Mouse (Mus musculus): Measurements from ENCODE around the gene Arhgap15. TPM values are rescaled to one million over a fixed set of nuclear protein-coding genes. Genes with fewer than 3 reads are reported as not detected.

The Arhgap15 gene
- polyA plus RNA-seq, 1 experiment = 4.8 TPM

DNA sequence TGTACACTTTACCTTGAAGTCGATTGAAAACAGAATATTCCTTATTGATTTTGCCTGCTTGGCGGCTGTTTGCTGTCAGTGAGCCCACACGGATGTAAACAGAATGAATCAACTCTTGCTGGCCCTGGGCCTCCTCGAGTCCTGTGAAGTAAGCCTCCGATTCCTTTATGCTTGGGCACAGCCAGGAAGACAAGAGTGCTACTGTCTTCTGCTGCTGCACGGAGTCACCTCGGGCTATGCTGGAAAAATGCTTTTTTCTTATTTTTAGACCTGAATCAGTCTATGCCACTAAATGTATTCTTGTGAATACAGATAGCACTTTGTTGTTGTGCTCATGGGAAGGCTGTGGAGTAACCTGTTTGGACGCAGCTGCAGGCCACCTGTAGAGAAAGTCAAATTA, 469.7 kb downstream of the Arhgap15 start:
- no peaks in the 10 kb centered on the region for H3K36me3 ChIP-seq (ENCODE audit: control insufficient read depth, insufficient read depth, low read length)
- WGBS = 83% methylated on average over 8 of the region's 8 CpGs
- no peaks in the 10 kb centered on the region for H3K27me3 ChIP-seq (ENCODE audit: control insufficient read depth, insufficient read depth, low read length)
- no peaks in the 10 kb centered on the region for H3K4me1 ChIP-seq (ENCODE audit: control insufficient read depth, insufficient read depth, insufficient read length)
- no peak overlapping the region for H3K4me3 ChIP-seq (ENCODE audit: extremely low read depth, insufficient read depth, insufficient read length)
- DNase-seq (ENCODE audit: low read depth in 1 of 2, low spot score in 2 of 2) = no peak
- no peak overlapping the region for H3K27ac ChIP-seq (ENCODE audit: insufficient read depth, low read length)
- TF ChIP-seq CTCF (IDR thresholded peaks at IDR 0.05; ENCODE audit: extremely low read depth, insufficient read depth, insufficient read length, insufficient replicate concordance) (no peak), POLR2A (IDR thresholded peaks at IDR 0.05; ENCODE audit: low read depth, low read length) (no peak)

DNA sequence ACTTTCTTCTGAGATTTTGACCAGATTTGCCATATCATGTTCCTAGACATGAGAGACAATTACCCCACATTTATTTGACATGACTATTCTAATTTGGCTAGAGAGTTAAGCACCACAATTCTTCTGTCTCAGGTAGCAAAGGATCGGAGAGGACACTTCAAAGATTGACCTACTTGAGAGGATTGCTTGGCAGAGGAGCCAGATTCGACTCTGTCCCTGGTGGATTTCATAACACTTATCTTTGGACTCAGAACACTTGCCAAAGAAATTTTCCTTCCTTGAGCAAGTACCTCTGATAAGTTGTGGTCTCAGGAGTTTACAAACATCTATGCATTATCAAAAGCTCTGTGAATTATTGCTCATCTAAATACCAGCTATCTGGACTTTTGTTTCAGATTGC, 473.1 kb downstream of the Arhgap15 start:
- H3K27me3 ChIP-seq (ENCODE audit: control insufficient read depth, insufficient read depth, low read length) = no peaks in the 10 kb centered on the region
- 79% methylated on average over 2 of the region's 2 CpGs for WGBS
- H3K4me1 ChIP-seq (ENCODE audit: control insufficient read depth, insufficient read depth, insufficient read length) = no peaks in the 10 kb centered on the region
- H3K4me3 ChIP-seq (ENCODE audit: extremely low read depth, insufficient read depth, insufficient read length) = no peak overlapping the region
- H3K27ac ChIP-seq (ENCODE audit: insufficient read depth, low read length) = no peak overlapping the region
- no peak for TF ChIP-seq CTCF (IDR thresholded peaks at IDR 0.05; ENCODE audit: extremely low read depth, insufficient read depth, insufficient read length, insufficient replicate concordance)
- no peak for TF ChIP-seq POLR2A (IDR thresholded peaks at IDR 0.05; ENCODE audit: low read depth, low read length)
- H3K36me3 ChIP-seq (ENCODE audit: control insufficient read depth, insufficient read depth, low read length) = no peaks in the 10 kb centered on the region
- no peak for DNase-seq (ENCODE audit: low read depth in 1 of 2, low spot score in 2 of 2)

DNA sequence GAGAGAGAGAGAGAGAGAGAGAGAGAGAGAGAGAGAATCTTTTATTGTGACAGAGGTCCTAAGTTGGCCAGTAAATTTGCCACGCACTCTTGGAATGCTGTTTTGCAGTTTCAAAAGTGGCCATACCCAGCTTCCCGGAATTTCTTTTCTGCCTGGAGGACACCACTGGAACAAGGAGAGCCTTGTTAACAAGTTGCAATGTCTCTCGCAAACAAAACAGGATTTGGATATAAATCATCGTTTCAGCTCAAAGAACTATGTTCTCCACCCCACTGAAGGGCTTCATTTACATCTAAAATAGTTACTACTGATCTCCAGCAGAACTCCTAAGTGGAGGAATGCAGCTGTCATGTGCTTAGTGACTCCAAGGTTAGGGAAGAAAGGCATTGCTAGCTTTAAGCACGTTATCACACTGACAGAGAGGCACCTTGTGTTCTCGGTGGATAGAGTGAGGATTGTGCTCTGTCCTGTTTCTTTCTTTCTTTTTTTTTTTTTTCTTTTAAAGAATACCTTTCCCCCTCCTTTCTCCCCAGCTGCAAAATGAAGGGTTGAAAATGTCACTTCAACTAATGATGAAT, 473.6 kb downstream of the Arhgap15 start:
- TF ChIP-seq CTCF (IDR thresholded peaks at IDR 0.05; ENCODE audit: extremely low read depth, insufficient read depth, insufficient read length, insufficient replicate concordance) = no peak

DNA sequence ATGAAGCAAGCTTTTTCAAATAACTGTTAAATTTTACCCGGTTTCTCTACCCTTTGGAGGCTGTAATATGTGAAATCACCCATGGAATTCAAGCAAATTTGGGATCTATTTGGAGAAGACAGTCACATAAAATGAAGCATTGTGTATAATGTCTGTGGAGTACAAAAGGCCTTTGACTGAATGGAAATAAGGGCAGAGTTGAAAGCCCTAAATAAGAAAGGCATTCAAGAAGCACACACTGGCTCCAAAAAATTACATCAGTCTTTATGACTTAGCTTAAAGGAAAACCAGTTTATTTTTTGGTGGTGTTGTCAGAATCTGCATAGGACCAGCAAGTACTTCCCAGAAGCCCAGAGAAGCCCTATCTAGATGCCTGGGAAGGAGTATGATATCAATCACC, 486.2 kb downstream of the Arhgap15 start:
- 88% methylated on average over 1 of the region's 1 CpGs for WGBS
- Histone ChIP-seq H3K36me3 (ENCODE audit: control insufficient read depth, insufficient read depth, low read length) (peaks cover 2% of the 10 kb centered on the region; the same call in 1 of the 2 replicates), H3K27me3 (ENCODE audit: control insufficient read depth, insufficient read depth, low read length) (no peaks in the 10 kb centered on the region), H3K4me3 (ENCODE audit: extremely low read depth, insufficient read depth, insufficient read length) (no peak overlapping the region), H3K4me1 (ENCODE audit: control insufficient read depth, insufficient read depth, insufficient read length) (no peaks in the 10 kb centered on the region), H3K27ac (ENCODE audit: insufficient read depth, low read length) (no peak overlapping the region)
- TF ChIP-seq CTCF (IDR thresholded peaks at IDR 0.05; ENCODE audit: extremely low read depth, insufficient read depth, insufficient read length, insufficient replicate concordance) (no peak), POLR2A (IDR thresholded peaks at IDR 0.05; ENCODE audit: low read depth, low read length) (no peak)
- DNase-seq (ENCODE audit: low read depth in 1 of 2, low spot score in 2 of 2) = no peak

More for the DNA sequence above, 473.6 kb downstream of the Arhgap15 start:
- no peak overlapping the region for H3K4me3 ChIP-seq (ENCODE audit: extremely low read depth, insufficient read depth, insufficient read length)
- 87% methylated on average over 6 of the region's 6 CpGs for WGBS
- H3K36me3 ChIP-seq (ENCODE audit: control insufficient read depth, insufficient read depth, low read length) = no peaks in the 10 kb centered on the region
- H3K27me3 ChIP-seq (ENCODE audit: control insufficient read depth, insufficient read depth, low read length) = no peaks in the 10 kb centered on the region
- DNase-seq (ENCODE audit: low read depth in 1 of 2, low spot score in 2 of 2) = no peak
- H3K4me1 ChIP-seq (ENCODE audit: control insufficient read depth, insufficient read depth, insufficient read length) = no peaks in the 10 kb centered on the region
- H3K27ac ChIP-seq (ENCODE audit: insufficient read depth, low read length) = no peak overlapping the region

DNA sequence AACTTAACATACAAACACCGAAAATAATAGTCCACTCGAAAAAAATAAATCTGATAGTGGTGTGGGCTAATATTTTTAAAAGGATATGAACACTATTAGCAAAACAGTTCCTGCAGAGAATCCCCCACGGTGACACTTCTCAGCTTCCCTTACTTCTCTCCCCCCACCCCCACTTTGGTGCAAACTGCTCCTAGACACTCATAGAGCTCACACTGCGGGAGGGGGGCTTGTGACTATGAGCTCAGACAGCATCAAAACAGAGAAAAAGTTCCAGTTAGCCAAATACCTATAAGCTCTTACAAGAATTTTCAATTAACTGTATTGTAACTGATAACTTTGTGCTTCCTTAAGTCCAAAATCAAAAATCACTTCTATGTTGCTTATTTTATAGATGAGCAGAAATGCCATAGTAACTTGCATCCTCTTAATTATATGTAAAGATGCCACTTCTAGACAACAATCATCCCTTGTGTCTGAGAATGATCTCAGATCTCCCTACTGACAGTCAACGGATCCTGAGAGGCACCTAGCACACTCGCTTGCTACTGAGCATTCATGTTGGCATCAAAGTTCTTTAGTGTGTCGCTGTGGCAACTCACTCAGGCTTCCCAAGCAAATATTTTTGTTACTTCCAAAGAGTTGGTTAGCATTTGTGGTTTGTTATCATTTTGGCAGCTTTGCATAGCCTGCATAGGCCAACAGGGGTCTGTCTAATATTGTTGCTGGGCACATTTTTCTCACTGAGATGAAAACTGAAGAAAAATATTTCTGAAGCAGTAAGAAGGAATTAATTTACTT, 493.2 kb downstream of the Arhgap15 start:
- Histone ChIP-seq H3K4me3 (ENCODE audit: extremely low read depth, insufficient read depth, insufficient read length) (no peak overlapping the region), H3K27ac (ENCODE audit: insufficient read depth, low read length) (no peak overlapping the region), H3K27me3 (ENCODE audit: control insufficient read depth, insufficient read depth, low read length) (no peaks in the 10 kb centered on the region), H3K4me1 (ENCODE audit: control insufficient read depth, insufficient read depth, insufficient read length) (no peaks in the 10 kb centered on the region), H3K36me3 (ENCODE audit: control insufficient read depth, insufficient read depth, low read length) (peaks cover 9% of the 10 kb centered on the region)
- WGBS = 85% methylated on average over 7 of the region's 7 CpGs
- no peak for DNase-seq (ENCODE audit: low read depth in 1 of 2, low spot score in 2 of 2)
- no peak for TF ChIP-seq POLR2A (IDR thresholded peaks at IDR 0.05; ENCODE audit: low read depth, low read length)
- TF ChIP-seq CTCF (IDR thresholded peaks at IDR 0.05; ENCODE audit: extremely low read depth, insufficient read depth, insufficient read length, insufficient replicate concordance) = no peak

DNA sequence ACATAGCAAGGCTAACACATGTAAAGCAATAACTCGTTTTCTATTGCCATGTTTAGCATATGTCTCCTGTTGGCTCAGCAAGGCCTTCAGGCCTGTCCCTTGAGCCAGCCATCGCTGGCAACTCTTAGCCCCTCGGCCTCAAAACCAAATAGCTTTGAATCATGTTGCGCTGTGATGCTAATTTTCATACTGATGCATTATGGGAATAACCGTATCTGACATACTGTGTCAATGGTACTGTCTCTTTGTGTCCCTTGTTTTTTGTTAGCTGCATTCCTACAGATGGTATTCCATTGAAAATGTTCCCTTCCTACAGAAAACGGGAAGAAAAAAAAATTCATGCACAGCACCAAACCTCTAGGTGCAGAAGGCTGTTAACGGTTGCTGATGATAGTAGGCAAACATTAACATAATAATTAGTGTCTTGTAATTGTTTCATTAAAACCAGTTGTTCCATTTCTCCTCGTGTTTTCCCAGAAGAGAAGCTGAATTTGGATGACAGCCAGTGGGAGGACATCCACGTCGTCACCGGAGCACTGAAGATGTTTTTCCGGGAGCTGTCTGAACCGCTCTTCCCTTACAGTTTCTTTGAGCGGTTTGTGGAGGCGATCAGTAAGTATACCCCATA, 494.1 kb downstream of the Arhgap15 start:
- no peak for DNase-seq (ENCODE audit: low read depth in 1 of 2, low spot score in 2 of 2)
- Histone ChIP-seq H3K27me3 (ENCODE audit: control insufficient read depth, insufficient read depth, low read length) (no peaks in the 10 kb centered on the region), H3K4me1 (ENCODE audit: control insufficient read depth, insufficient read depth, insufficient read length) (no peaks in the 10 kb centered on the region), H3K36me3 (ENCODE audit: control insufficient read depth, insufficient read depth, low read length) (peaks cover 11% of the 10 kb centered on the region), H3K4me3 (ENCODE audit: extremely low read depth, insufficient read depth, insufficient read length) (no peak overlapping the region), H3K27ac (ENCODE audit: insufficient read depth, low read length) (no peak overlapping the region)
- WGBS = 92% methylated on average over 15 of the region's 15 CpGs
- TF ChIP-seq CTCF (IDR thresholded peaks at IDR 0.05; ENCODE audit: extremely low read depth, insufficient read depth, insufficient read length, insufficient replicate concordance) (no peak), POLR2A (IDR thresholded peaks at IDR 0.05; ENCODE audit: low read depth, low read length) (no peak)
